ENCODE assay signal across 18 mouse cellular contexts in genomic region chr5:112368666-112369065, GRCm38 (mm10). TPM values are rescaled to one million over a fixed set of nuclear protein-coding genes. Genes with fewer than 3 reads are reported as not detected.
A peak's percentile ranks its signal among the peaks of the same experiment; 100 is the strongest.
DNase-seq lines count a peak whose midpoint lies in the region; ATAC-seq and TF ChIP-seq lines count a peak whose summit lies in the region.
"Had no signal": no experiment of that assay in that cellular context is flagged by ENCODE, and none has a peak within 500 bp of the region (broad histone marks: within the 10 kb centered on the region; RNA-seq: fewer than 3 reads in every experiment).

No protein-coding gene starts in this region.

- no peak overlapping the region for H3K4me3 ChIP-seq in forebrain, embryonic 10.5 days
- no peak overlapping the region for H3K4me3 ChIP-seq in forebrain, embryonic 13.5 days
- no peak overlapping the region for H3K4me3 ChIP-seq in spleen, adult 2 months (ENCODE audit: extremely low read depth, insufficient read depth, insufficient read length)
- H3K4me3 ChIP-seq: embryonic facial prominence, embryonic 12.5 days; lung, embryonic 15.5 days had no signal

- H3K9me3 ChIP-seq in forebrain, embryonic 10.5 days: no peaks in the 10 kb centered on the region
- H3K9me3 ChIP-seq in forebrain, embryonic 13.5 days (replicated peaks): no peaks in the 10 kb centered on the region
- H3K9me3 ChIP-seq: embryonic facial prominence, embryonic 12.5 days; lung, embryonic 15.5 days had no signal

- no peak overlapping the region for H3K4me2 ChIP-seq in forebrain, embryonic 13.5 days
- H3K4me2 ChIP-seq: embryonic facial prominence, embryonic 12.5 days; lung, embryonic 15.5 days had no signal

- no peak for DNase-seq in forebrain, embryonic 10.5 days (ENCODE audit: extremely low spot score, low spot score)
- DNase-seq in spleen, adult 2 months (ENCODE audit: low read depth in 1 of 2, low spot score in 2 of 2): no peak
- DNase-seq in spleen, adult 18-20 months: no peak
- DNase-seq in cerebellum, postnatal 36 days: peak; percentile 90 to 92
- DNase-seq in thymus, postnatal 36 days: peak; percentile 19 to 34
- no peak for DNase-seq in urinary bladder, postnatal 36 days (ENCODE audit: low spot score in 2 of 2)
- DNase-seq in gastrocnemius, adult 18-20 months (ENCODE audit: low spot score): no peak
- DNase-seq: adrenal gland, adult 8-10 months; heart, adult 18-20 months; heart, postnatal 10 days; kidney, adult 8-10 months had no signal

- no peak for TF ChIP-seq POLR2A in spleen, adult 2 months (IDR thresholded peaks at IDR 0.05; ENCODE audit: low read depth, low read length)

- H3K4me1 ChIP-seq in forebrain, embryonic 10.5 days: peaks cover 37% of the 10 kb centered on the region
- H3K4me1 ChIP-seq in forebrain, embryonic 13.5 days: peaks cover 42% of the 10 kb centered on the region
- H3K4me1 ChIP-seq in spleen, adult 2 months (ENCODE audit: control insufficient read depth, insufficient read depth, insufficient read length): peaks cover 18% of the 10 kb centered on the region
- H3K4me1 ChIP-seq: embryonic facial prominence, embryonic 12.5 days; lung, embryonic 15.5 days had no signal

- no peak for ATAC-seq in forebrain, embryonic 13.5 days

- 92% methylated on average over 10 of the region's 10 CpGs for WGBS in forebrain, embryonic 10.5 days
- WGBS in forebrain, embryonic 13.5 days: 90% methylated on average over 10 of the region's 10 CpGs
- 42% methylated on average over 10 of the region's 10 CpGs for WGBS in spleen, adult 2 months

- no peaks in the 10 kb centered on the region for H3K27me3 ChIP-seq in forebrain, embryonic 10.5 days (ENCODE audit: poor library complexity, severe bottlenecking)
- H3K27me3 ChIP-seq in forebrain, embryonic 13.5 days: no peaks in the 10 kb centered on the region
- no peaks in the 10 kb centered on the region for H3K27me3 ChIP-seq in spleen, adult 2 months (ENCODE audit: control insufficient read depth, insufficient read depth, low read length)
- H3K27me3 ChIP-seq: embryonic facial prominence, embryonic 12.5 days; lung, embryonic 15.5 days had no signal

- H3K27ac ChIP-seq in forebrain, embryonic 10.5 days: peak overlapping the region; percentile 51; the same call in 1 of the 2 replicates
- no peak overlapping the region for H3K27ac ChIP-seq in forebrain, embryonic 13.5 days
- H3K27ac ChIP-seq in spleen, adult 2 months (ENCODE audit: insufficient read depth, low read length): 0 out of 2 replicates have a peak overlapping the region, but pooled peaks have one; percentile 11
- H3K27ac ChIP-seq: embryonic facial prominence, embryonic 12.5 days; lung, embryonic 15.5 days had no signal

- TF ChIP-seq CTCF in spleen, adult 2 months (IDR thresholded peaks at IDR 0.05; ENCODE audit: extremely low read depth, insufficient read depth, insufficient read length, insufficient replicate concordance): no peak

- H3K36me3 ChIP-seq in forebrain, embryonic 10.5 days (replicated peaks): peaks cover 93% of the 10 kb centered on the region
- peaks cover 76% of the 10 kb centered on the region for H3K36me3 ChIP-seq in forebrain, embryonic 13.5 days (ENCODE audit: poor library complexity, severe bottlenecking)
- H3K36me3 ChIP-seq in spleen, adult 2 months (ENCODE audit: control insufficient read depth, insufficient read depth, low read length): peaks cover 8% of the 10 kb centered on the region

- H3K9ac ChIP-seq in forebrain, embryonic 13.5 days: no peak overlapping the region
- H3K9ac ChIP-seq: embryonic facial prominence, embryonic 12.5 days; lung, embryonic 15.5 days had no signal

RNA-seq across cellular contexts. Expression of gene Gm6583, which starts 12.8 kb away (rescaled TPM):
- 0.19 and 0.31 TPM in 2 replicates for polyA plus RNA-seq in forebrain, embryonic 10.5 days (2016; fragmentation: Nextera tagmentation; extraction: Ambion mirVana)
- 0.18 and 0.23 TPM in 2 replicates for polyA plus RNA-seq in forebrain, embryonic 13.5 days (2015; fragmentation: Nextera tagmentation; extraction: Ambion mirVana)
- not detected in 2 replicates for polyA plus RNA-seq in spleen, adult 2 months (2012; rRNA removed)
- total RNA-seq in gastrocnemius, adult 18-20 months (2021): not detected
- total RNA-seq: heart, adult 18-20 months; layer of hippocampus, adult 18-20 months had no signal
- polyA plus RNA-seq: frontal cortex, adult 2 months; liver, adult 2 months had no signal

RNA-seq across cellular contexts. Expression of gene Hps4, which starts 25.8 kb away (rescaled TPM):
- 32.7 and 33.6 TPM in 2 replicates for polyA plus RNA-seq in forebrain, embryonic 10.5 days (2016; fragmentation: Nextera tagmentation; extraction: Ambion mirVana)
- 28.9 and 33.0 TPM in 2 replicates for polyA plus RNA-seq in forebrain, embryonic 13.5 days (2015; fragmentation: Nextera tagmentation; extraction: Ambion mirVana)
- 36.9 and 45.9 TPM in 2 replicates for polyA plus RNA-seq in spleen, adult 2 months (2012; rRNA removed)
- total RNA-seq in gastrocnemius, adult 18-20 months (2021): 1 to 10 TPM; 6.9 to 7.1 TPM

RNA-seq across cellular contexts. Expression of gene Srrd, which starts 25.8 kb away (rescaled TPM):
- 47.2 and 48.9 TPM in 2 replicates for polyA plus RNA-seq in forebrain, embryonic 10.5 days (2016; fragmentation: Nextera tagmentation; extraction: Ambion mirVana)
- polyA plus RNA-seq in forebrain, embryonic 13.5 days (2015; fragmentation: Nextera tagmentation; extraction: Ambion mirVana): 47.3 and 57.6 TPM in 2 replicates
- polyA plus RNA-seq in spleen, adult 2 months (2012; rRNA removed): 30.8 and 33.6 TPM in 2 replicates
- 1 to 10 TPM; 4.3 to 5.0 TPM for total RNA-seq in gastrocnemius, adult 18-20 months (2021)

RNA-seq across cellular contexts. Expression of gene Asphd2, which starts 26.0 kb away (rescaled TPM):
- polyA plus RNA-seq in forebrain, embryonic 10.5 days (2016; fragmentation: Nextera tagmentation; extraction: Ambion mirVana): 11.9 and 15.0 TPM in 2 replicates
- 21.4 and 23.8 TPM in 2 replicates for polyA plus RNA-seq in forebrain, embryonic 13.5 days (2015; fragmentation: Nextera tagmentation; extraction: Ambion mirVana)
- 0.19 and 0.23 TPM in 2 replicates for polyA plus RNA-seq in spleen, adult 2 months (2012; rRNA removed)
- total RNA-seq in gastrocnemius, adult 18-20 months (2021): under 1 TPM; 0.30 to 0.40 TPM
- total RNA-seq: liver, adult 2 months; megakaryocyte, adult 5-6 weeks had no signal
- polyA plus RNA-seq: liver, adult 2 months had no signal

RNA-seq across cellular contexts. Expression of gene Tfip11, which starts 42.5 kb away (rescaled TPM):
- polyA plus RNA-seq in forebrain, embryonic 10.5 days (2016; fragmentation: Nextera tagmentation; extraction: Ambion mirVana): 41.7 and 42.0 TPM in 2 replicates
- polyA plus RNA-seq in forebrain, embryonic 13.5 days (2015; fragmentation: Nextera tagmentation; extraction: Ambion mirVana): 29.9 and 35.7 TPM in 2 replicates
- polyA plus RNA-seq in spleen, adult 2 months (2012; rRNA removed): 29.8 and 36.5 TPM in 2 replicates
- total RNA-seq in gastrocnemius, adult 18-20 months (2021): 10 to 100 TPM; 13.0 to 13.2 TPM

Comparison
In these comparisons a context has a peak if more than half of its experiments do, and no peak if none do; other contexts are left out.
1. DNase-seq: peak in cerebellum, postnatal 36 days (2 of 2) and thymus, postnatal 36 days (2 of 2); none in forebrain, embryonic 10.5 days (single experiment), spleen, adult 2 months (0 of 2), spleen, adult 18-20 months (0 of 2), urinary bladder, postnatal 36 days (0 of 2) and gastrocnemius, adult 18-20 months (single experiment).